Mouse (Mus musculus) 3T3-L1 (cell line): ENCODE results near the gene Aamp.
"Not testable (repeated sequence)": the region's sequence is repeated elsewhere in the genome, so short reads cannot be mapped to it uniquely, and the experiment has no call there.

Experiments
- DNase-seq: peaks from one replicate; pipeline ENCODE4 v3.0.0-alpha.2; 2015; ENCODE audit warnings: low read depth, low spot score

Gene Aamp

GRCm38 (mm10) chr1:74284543-74285160 is at the start of gene Aamp, which contains the start of gene Pnkd:
Gene Aamp (minus strand): TSS chr1:74284738.
Gene Pnkd (plus strand): TSS chr1:74284930.
- peak; percentile 100 for DNase-seq

DNA sequence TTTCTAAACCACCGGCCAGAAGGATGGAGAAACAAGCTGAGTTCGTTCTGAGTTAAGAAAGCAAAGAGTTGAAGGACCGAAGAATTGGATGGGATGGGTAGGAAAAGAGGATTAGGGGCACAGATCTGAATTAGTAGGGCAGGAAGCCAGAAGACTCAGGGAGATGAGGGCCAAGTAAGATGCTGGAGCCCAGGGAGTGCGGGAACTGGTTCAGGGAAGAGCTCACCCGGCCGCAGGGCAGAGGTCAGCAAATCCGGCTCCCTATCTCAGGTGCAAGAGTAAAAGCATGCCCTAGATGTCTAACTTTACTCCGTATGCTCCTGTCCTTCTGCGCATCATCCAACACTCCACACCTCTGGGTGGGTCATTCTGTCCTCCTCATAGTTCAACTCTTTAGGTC is 48.4 kb upstream of the Aamp start:
- DNase-seq, result no peak

- DNase-seq, result peak; percentile 49
Measured at GRCm38 (mm10) chr1:74332241-74332763, 47.8 kb upstream of the Aamp start.

- DNase-seq, result no peak
Measured at GRCm38 (mm10) chr1:74331046-74331681, 46.6 kb upstream of the Aamp start.

- no peak for DNase-seq
Measured at GRCm38 (mm10) chr1:74329899-74330431, 45.4 kb upstream of the Aamp start.

DNA sequence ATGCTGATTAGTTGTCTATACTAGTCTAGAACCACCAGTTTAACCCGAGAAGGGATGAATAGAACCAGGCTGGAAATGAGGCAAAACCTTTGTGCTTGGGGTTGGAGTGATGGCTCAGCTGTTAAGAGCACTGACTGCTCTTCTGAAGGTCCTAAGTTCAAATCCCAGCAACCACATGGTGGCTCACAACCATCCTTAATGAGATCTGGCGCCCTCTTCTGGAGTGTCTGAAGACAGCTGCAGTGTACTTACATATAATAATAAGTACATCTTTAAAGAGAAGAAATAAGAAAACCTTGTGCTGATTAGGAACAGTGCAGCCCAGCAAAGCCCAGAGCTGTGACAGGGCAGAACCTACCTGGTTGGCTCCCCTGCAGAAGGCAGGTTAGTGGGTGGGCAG is 42.4 kb upstream of the Aamp start:
- DNase-seq, result not testable (repeated sequence)

GRCm38 (mm10) chr1:74321396-74321795 is 36.9 kb upstream of the Aamp start:
- no peak for DNase-seq

DNA sequence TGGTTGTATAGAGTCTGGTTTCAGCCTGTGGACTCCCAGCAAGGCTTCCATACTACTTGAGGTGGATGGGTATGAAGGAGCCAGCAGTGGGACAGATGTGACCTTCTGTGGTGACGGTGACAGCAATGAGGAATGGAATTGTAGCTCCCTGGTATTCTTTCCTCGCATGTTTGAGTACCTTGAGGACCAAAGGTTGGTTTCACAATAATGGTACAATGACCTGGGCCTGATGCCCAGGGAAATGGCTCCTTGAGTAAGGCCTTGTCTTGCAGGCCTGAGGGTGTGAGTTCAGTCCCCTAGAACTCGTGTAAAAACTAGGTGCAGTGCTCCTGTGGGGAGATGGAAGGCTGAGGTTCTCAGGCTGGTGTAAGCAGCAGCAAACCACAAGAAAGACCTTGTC is 34.2 kb upstream of the Aamp start:
- DNase-seq, result no peak

DNA sequence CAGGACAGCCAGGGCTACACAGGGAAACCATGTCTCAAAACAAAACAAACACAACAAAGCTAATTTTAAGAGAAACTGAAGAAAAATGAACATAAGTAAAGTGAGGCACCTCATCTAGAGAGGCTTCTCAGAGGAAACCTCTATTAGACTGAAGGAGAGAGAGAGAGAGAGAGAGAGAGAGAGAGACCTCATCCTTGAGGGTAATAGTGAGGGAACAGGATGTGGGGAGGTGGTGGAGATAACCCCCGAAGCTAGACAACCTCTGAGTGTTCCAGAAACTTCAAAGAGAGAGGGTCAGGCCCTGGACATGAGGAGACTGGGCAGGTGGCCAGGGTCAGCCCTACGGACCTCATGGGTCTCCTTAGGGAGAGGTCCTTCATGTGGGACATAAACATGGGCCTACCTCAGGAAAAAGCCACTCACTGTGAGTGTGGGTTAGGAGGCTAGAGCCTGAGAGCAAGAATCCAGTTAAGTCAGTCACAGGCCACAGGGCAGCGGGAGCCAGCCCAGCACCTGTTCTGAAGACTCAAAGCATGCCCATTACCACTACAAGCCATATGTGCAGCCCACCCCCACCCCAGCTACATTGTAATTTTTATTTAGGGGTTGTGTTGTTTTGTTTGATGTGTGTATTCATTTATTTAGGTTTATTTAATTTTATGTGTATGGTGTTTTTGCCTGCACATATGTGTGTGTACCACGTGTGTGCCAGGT is 31.7 kb upstream of the Aamp start:
- no peak for DNase-seq

GRCm38 (mm10) chr1:74314796-74315195 is 30.3 kb upstream of the Aamp start:
- DNase-seq, result no peak

GRCm38 (mm10) chr1:74313049-74313692 is 28.6 kb upstream of the Aamp start:
- peak; percentile 92 for DNase-seq

GRCm38 (mm10) chr1:74309767-74310166 is 25.2 kb upstream of the Aamp start:
- DNase-seq, result no peak

DNA sequence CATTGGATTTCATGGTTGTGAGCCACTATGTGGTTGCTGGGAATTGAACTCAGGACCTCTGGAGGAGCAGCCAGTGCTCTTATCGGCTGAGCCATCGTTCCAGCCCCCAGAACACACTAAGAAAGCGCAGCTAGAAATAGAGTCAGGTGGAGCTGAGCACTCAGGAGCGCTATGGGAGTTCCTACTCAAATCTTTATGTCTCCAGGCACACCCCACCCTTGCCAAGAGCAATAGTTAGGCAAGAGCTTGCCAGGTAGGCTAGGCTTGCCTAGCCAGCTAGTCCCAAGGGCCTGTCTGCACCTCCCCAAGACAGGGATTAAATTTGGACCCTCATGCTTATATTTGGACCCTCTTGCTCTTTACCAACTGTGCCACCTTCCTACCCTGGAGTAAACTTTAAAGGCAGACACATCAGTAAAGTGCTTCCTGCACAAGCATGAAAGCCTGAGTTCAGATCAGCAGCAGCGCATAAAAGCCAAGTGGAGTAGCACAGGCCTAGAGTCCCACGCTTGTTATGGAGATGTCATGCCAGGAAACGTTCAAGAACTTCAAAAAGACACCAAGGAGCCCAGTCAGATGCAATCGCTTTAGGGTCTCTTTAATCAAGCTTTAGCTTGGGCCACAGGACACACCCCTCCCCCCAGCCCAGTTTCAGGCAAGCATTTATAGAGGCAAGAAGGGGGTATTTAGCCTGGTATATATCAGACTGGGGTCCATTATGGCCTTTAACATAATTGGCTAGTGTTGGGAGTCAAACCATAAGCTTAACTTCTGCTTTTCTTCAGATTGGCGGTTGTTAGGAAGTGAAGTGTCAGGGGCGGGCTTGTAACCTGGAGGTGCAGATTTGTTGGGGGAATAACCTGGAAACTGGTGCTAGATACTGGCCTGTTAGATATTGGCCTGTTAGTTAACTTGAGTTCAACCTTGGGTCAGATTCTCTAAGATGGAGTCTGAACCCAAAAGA is 23.7 kb upstream of the Aamp start:
- no peak for DNase-seq

- DNase-seq, result no peak
Measured at GRCm38 (mm10) chr1:74307146-74307545, 22.6 kb upstream of the Aamp start.

DNA sequence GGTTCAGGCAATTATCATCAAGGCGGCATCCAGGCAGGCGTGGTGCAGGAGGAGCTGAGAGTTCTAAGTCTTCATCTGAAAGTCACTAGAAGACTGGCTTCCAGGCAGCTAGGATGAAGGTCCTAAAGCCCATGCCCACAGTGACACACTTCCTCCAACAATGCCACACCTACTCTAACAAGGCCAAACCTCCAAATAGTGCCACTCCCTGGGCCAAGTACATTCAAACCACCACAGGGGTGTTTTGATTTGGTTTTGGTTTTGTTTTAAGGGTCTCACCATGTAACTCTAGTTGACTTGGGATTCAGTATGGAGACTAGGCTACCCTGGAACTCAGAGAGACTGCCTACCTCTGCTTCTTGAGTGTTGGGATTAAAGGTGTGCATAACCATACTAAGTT is 21.0 kb upstream of the Aamp start, which contains the start of gene Tmbim1:
Gene Tmbim1 (minus strand): TSS at position 101 of the 400 bp plus-strand sequence.
- DNase-seq, result no peak

- DNase-seq, result no peak
Measured at GRCm38 (mm10) chr1:74304946-74305345, 20.4 kb upstream of the Aamp start.

- peak; percentile 65 for DNase-seq
Measured at GRCm38 (mm10) chr1:74304339-74304790, 19.8 kb upstream of the Aamp start.

DNA sequence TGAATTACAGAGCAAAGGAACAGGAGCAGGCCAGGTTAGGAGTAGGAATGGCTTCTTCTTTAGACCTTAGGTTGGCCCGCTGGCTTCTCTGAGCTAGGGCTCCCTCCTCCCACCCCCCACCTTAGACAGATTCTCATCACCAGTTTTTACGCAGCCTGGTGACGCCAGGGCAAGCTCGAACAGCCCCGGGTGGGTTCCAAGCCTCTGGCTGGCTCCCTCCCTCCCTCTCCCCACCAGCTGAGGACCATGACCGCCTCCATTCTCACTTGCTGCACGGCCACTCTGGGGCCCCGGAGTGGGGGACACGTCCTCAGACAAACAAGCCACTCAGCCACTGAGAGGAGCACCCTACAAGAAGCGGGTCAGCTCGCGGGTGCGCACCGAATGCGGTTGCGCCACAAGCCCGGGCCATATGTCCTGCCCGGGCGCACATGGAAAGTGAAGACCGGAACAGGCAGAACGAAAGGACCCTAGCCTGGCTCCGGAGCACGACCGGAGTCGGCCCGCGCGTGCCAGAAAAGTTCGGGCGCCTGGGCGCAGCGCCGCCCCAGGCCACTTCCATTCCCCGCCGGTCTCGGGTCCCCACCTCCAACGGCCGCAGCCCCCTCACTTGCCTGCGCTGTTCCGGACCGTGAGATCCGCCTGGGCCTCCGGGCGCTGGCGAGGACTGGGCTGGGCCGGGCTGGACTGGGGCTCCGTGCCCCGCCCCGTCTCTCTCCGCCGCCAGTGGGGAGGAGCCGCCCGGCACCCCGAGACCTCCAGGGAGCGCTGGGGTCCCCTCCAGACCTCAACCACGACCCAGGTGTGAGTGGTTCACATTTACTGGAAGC is 19.2 kb upstream of the Aamp start:
- DNase-seq, result peak; percentile 63

DNA sequence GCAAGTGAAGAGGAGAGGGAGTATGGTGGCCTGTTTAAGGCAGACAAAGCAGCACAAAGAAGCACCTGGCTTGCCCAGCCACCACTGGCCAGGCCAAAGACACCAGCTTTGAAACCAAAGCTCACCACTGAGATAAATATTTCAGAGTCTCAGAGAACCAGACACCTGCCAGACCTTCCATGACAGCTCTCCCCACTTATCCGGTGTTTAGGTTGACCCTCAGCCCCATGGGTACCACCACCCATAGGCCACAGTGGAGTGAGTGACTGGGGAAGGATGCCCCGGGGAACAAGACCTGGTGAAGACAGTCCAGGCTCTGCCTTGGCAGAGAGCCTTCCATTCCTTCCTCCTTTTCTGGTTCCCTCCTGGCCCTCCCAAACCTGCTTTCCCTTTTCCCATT is 18.3 kb upstream of the Aamp start:
- no peak for DNase-seq

- no peak for DNase-seq
Measured at GRCm38 (mm10) chr1:74302229-74302628, 17.7 kb upstream of the Aamp start.
